Mouse (Mus musculus) left cerebral cortex, adult 8-10 months (tissue): ENCODE data around the gene Traip. TPM values are rescaled to one million over a fixed set of nuclear protein-coding genes. Genes with fewer than 3 reads are reported as not detected.
A peak's percentile ranks its signal among the peaks of the same experiment; 100 is the strongest.

Experiments
- DNase-seq, 2 experiments: peaks; one replicate each; pipeline ENCODE4 v3.0.0; 2022; ENCODE audit warnings: low spot score in 2 of 2
- total RNA-seq, 4 experiments: library from RNA; stranded (reverse); gene quantifications; 2 replicates each; pipeline ENCODE4 v1.2.4; 2022

The Traip gene
- total RNA-seq, 4 experiments from 2014 or later, result 8.6 to 11.9 (median 11.3) TPM

DNA sequence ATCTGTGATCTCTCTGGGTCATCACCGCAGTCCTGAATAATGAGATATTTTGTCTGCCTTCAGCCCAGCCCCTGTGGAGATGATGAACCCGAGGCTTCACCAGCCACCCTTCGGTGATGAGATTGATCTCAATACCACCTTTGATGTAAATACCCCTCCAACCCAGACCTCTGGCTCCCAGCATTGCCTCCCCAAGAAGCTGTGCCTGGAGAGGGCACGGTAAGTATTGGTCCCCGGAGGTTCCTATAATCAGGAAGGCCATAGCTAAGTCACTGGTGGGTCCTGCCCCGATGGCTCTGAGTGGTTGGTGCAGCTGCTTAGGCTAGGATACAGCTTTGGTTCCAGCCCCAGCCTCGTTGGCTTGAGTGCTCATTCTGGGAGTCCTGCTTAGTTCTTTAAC, 18.6 kb downstream of the Traip start:
- DNase-seq, result no peak

DNA sequence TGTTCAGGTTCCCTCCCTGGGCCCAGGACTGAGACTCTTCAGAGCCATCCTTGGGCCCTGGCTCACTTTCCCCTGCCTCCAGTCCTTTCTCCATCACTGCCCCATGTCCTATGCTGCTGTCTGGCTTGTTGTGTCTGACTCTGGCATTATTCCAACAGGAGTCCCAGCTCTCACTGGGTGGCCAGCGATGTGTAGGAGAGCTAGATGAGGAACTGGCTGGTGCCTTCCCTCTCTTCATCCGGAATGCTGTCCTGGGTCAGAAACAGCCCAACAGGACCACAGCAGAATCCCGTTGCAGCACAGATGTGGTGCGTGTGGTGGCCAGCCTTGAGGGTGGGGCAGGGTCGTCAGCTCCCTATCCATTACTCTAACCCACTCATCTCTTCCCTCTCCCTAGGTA, 20.4 kb downstream of the Traip start:
- no peak for DNase-seq

DNA sequence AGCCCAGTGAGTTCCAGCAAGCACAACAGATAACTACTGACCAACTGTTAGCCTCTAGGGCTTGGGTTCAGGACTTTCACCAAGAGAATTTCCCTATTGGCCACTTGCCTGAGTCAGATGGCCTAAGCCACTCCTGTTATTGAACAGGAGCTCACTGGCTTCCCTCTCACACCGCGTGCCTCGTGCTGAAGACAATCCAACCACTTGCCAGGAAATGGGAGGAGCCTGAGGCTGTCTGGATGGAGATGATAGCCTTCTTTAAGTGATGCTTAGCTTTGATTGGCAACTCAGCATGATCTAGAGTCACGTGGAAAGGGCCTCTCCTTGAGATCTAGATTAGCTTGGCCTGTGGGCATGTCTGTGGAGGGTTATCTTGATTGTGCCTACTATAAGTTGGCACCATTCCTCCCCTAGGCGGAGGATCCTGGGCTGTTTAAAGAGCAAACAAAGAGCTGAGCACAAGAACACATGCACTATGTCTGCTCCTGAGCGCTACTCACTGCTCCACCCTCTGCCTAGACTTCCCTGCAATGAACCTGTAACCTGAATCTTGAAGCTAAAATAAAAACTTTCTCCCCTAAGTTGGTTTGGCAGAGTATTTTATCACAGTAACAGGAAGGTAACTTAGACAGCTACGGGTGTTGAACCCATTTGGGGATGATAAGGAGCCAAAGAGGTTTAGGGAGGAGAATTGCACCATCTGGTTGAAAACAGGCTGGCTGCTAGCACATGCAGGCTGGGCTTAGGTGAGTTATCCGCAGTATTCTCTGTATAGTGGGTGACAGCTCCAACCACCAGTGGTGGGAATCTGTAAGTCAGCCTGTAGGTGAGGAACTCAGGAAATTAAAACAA, 22.0 kb downstream of the Traip start:
- DNase-seq, result no peak

DNA sequence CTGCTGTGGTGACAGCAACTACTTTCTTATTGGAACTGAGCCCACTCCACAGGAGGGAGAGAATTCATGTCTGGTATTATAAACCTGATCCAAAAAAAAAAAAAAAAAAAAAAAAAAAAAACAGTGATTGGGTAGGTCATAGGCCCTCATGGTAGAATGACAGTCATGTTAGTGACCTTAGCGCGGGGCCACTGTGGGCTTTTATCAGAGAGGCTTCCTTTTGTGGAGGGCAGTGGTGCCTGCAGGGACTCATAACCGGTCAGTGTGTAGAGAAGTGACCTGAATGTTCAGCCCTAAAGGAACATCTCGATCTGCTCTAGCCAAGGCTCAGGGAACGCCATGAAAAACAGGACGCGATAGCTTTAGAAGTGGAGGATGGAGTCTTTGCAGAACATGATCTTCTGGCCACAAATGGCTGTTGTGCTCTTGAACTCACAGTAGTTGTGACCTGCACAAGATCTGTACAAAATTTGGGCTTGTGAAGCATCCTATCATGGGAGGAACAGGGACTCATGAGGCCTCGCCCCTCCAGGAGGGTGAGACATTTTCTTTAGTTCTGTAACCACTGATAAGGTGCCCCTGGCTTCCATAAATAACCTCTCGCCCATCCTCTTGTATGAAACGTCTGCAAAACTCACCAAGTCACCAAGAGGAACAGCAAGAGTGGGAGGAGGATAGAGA, 24.7 kb downstream of the Traip start:
- DNase-seq, result no peak

DNA sequence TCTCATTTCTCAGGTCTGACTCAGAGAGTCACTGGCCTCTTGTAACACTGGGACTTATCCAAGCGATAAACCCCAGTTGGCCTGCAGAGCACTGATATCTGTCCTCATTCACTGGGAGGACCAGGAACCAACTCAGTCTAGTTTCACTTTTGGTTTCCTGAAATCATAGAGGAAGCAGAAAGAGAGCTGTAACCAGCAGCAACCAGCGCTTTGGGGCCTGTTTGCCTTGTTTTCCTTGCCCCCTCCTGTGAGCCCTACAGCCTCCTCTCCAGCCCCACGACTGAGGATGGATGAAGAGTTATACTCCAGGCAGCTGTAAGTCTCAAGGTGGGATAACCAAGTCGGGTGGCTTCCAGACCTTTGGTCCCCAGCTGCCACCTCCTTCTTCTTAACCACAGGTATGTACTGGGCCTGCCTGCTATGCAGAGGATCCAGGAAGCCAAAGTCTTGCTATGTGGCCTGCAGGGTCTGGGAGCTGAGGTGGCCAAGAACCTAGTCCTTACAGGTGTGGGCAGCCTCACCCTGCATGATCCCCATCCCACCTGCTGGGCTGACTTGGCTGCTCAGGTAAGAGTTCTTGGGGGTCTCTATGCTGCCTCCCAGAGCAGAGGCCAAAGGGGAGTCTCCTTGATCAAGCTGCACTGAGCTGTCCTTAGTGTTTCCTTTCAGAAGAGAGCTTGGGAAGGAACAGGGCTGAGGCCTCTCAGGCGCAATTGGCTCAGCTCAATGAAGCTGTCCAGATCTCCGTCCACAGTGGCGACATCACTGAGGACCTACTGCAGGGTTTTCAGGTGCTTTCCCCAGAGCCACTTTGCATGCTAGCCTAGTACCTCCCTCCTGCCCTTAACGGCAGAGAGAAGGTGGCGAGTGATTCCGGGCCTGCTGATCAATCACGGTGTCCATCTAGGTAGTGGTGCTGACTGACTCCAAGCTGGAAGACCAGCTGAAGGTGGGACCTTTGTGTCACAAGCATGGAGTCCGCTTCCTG, 25.8 kb downstream of the Traip start, which contains the start of gene Uba7:
TSS of gene Uba7 (plus strand) at position 107 of the 988 bp plus-strand sequence.
- no peak for DNase-seq

DNA sequence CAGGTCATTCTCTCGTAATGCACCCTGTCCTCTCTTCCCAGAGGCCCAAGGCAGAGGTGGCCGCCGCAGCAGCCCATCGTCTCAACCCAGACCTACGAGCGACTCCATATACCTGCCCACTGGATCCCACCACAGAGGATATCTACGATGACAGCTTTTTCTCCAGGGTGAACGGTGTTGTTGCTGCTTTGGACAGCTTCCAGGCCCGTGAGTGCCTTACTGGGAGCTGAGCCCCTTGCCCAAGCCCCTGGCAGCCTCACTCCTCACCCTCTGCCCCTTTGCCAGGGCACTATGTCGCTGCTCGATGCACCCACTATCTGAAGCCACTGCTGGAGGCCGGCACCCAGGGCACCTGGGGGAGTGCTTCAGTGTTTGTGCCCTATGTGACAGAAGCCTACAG, 28.9 kb downstream of the Traip start:
- no peak for DNase-seq

DNA sequence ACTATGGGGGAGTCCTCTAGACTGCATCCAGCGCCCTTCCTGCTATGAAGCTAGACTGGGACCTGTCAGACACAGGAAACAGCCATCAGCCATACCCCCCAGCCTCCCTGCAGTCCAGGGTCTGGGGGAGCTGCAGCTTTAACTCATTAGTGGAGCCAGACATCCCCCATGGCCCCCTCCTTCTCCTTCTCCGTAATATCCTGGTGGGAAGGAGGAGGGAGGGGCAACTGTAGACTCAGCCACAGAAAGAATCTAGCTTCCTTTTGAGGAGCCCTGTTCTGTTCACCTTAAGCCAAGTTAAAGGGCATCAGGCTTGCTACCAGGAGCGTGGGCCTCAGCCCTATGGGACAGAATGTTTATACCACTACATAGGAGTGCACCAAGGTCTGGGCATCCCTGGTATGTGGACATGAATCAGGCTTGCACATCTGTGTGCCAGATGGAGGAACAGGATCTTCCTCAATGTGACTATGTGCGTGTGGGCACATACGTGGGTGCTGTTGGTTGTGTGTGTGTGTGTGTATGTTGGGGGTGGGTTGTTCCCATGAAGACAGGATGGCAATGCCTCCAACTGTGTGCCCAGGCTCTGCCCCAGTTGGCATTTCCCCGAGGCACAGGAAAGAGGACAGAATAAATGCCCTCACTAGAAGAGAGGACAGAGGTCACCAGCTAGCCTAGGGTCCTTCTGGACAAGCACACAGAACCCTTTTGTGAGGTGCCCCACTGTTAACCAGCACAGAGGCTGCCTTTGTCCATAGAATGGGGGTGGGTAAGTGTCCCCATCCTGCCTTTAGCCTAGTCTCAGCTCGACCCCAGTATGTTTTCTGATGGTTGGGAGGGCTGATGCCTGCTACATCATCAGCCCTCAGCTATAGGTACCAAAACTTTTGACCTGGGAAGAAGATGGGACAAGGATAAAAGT, 32.0 kb downstream of the Traip start:
- peak in 1 of 2 experiments; percentile 68 for DNase-seq

DNA sequence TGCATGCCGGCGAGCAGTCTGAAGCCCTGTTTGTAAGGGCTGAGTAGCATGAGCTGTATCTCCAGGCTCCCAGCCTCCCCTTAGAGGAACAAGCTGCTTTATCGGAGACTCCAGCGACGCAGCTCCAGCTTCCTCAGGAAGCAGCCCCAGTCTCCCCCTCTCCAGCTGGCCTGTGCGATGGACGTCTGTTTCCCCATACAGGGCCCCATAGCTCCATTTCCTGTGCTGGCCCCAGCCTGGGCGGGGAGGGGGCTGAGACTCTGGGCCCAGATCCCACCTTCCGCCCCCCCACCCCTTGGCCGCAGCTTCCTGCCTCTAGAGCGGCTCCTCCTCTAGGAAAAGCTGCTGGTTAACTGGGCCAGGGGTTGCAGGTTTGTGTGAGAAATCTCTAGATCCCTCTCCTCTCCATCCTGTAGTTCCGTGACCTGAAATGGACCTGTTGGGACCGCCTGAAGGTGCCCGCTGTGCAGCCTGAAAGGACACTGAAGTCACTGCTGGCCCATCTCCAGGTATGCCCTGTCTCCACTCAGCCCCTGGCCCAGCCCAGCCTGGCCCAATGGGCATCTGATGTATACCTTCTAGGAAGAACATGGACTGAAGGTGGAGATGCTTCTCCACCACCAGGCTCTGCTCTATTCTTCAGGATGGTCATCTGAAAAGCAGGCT, 32.9 kb downstream of the Traip start, which contains the start of gene Gm20661:
TSS of gene Gm20661 (plus strand) at position 378 of the 666 bp plus-strand sequence.
- DNase-seq, result no peak

DNA sequence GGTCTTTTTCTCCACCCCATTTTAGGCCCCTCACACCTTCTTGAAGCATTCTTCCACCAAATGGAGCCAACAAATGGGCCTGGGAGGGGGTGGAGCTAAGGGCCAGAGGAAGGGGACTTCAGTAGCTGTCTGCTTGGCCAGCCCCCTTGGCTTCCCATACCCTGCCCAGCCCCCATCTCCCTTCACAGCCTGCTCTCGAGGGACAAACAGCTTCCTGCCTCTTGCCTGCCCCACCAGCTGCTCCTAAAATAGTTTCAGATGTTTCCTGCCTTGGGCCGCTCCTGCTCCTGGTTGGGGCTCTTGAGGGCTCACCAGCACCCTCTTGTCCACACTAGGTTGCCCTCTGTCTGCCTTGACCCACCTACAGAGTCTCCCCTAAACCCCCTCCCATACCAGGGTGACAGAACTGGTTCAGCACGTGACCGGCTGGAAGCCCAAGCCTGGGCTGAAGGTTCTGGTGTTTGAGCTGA, 33.5 kb downstream of the Traip start:
- peak in 1 of 2 experiments; percentile 40 for DNase-seq

DNA sequence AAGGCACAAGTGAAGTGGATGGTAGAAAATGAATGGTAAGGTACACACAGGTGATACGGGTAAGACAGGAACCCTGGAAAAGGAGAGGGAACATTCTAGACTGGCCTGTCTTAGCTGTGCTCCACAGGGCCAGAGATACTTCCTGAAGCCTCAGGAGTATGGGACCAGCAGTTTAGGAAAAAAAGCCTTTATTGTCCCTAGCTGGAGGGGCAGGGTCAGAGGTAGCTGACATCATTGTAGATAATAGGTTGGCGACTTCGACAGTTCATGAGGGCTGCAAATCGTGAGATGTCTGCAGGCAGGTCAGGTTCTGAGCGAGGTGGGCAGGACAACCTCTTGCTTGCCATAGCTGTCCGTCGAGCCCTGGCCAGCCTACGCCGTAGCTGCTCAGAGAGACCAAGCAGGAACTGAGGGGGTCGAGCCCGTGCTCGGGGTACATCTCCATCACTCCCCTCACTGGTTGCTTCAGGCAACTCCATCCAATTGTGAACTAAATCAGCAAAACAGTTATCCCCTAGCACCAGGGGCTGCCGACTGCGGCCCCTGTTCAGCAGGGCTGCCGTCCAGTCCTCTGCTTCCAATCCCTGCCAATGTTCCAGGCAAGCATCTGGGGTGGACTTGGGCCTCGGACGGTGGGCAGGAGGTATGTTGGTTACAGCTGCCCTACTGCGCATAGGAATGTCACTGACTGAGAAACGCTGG, 34.3 kb downstream of the Traip start:
- no peak for DNase-seq

DNA sequence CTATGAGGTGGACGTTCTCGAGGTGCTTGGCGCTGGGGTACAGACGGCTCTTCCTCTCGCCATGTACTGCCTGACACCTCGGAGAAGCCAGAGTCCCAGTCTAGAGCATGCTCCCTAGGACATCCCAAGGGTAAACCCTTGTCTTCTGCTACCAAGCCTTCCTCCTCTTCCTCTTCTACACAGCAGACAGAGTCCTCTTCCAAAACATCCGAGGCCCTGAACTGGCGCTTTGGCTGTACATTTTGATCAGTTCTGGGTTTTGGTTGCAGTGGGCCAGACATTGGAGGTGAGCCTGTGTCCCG, 34.8 kb downstream of the Traip start:
- DNase-seq, result no peak

DNA sequence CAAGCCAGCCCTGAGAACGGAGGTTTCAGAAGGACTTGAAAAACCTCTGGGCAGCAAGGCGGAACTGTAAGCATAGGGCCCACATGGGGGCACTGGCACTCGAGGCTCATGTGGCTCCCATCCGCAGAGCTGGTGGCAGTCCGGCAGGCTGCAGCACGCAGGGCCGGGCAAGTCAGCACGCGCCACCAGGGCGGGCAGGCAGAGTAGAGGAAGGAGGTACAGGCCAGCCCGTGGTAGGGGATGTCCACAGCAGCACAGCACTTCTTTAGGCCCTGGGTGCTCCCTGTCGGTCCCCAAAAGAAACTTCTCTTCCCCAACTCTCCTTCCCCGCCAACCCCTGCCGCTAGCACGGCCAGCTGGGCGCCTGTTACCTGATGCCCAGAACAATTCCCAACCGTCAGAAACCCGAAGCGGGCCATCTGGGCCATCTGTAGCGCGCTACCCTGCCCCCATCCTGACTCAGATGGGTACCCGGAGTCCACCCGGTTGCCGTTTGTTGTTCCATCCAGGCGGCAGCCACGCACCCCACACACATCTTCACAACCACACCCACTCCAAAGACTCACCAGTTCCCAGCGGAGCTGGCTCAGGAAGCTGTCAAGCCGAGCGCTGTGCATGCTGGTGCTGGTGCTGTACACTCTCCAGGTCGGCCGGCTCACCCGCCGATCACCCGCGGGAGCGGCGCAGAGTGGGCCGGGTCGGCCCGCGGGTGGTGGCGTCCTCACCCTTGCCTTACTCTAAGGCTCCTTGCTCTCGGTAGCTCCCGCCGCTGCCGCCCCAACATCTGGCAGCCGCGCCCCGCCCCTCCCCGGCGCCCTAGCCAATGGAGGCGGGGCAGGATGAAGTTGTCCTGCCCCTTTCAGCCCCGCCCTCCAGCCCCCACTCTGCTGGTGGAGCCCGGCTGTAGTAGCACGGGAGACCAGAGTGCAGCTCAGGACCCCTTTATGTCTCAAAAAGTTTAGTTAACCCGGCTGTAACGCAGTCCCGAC, 35.5 kb downstream of the Traip start, which contains the start of gene Inka1:
TSS of gene Inka1 (minus strand) at position 749 of the 989 bp plus-strand sequence.
- DNase-seq, result peak; percentile 55 to 86

DNA sequence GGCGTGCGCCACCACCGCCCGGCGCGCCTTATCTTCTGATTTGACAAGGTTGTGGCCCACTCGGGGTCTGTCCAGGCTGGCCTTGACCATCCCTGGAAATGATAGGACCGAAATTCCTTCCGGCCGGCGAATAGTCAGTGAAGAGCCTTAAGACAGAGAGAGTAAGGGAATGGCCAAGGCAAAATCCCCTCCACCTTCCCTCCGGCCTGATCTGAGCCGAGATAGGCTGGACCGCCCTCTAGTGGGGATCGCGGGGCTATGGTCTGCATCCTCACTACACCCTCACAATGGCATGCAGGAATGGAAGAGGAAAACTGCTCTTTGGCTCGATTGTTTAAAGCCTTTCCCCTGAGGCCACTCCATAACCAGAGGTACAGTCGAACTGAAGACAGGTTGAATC, 36.4 kb downstream of the Traip start:
- DNase-seq, result peak in 1 of 2 experiments; percentile 48

DNA sequence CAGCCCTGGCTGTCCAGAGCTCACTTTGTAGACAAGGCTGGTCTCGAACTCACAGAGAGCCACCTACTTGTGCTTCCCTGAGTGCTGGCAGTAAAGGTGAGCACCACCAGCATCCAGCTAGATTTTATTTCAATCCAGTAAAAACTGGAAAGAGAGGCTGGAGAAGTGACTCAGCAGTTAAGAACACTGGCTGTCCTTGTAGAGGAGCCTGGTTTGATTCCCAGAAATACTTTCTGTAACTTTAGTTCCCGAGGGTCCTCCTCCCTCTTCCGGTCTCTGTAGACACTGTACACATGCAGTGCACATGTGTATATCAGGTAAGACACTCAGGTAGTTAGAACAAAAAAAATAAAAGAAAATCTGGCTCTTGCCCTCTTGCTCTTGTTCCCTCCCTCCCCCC, 38.0 kb downstream of the Traip start:
- no peak for DNase-seq

DNA sequence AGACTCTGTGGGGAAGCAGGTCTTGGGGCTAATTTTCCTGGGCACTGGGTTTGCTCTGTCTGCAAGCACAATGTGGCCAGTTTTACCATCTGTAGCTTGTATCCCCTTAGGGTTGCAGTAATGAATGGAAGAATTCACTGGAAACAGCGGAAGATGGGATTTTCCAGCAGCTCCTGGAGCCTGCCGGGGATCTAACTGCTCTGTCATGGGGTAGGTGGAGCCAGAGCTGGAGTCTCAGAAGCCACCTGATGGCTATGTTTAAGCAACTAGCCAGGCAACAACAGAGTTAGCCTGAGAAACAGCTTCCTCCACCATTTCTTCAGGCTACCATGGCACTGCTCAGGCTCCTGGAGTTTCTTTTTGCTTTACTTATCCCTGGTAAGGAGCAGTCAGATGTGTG, 42.3 kb downstream of the Traip start, which contains the start of gene Cdhr4:
TSS of gene Cdhr4 (plus strand) at position 301 of the 400 bp plus-strand sequence.
- DNase-seq, result no peak

DNA sequence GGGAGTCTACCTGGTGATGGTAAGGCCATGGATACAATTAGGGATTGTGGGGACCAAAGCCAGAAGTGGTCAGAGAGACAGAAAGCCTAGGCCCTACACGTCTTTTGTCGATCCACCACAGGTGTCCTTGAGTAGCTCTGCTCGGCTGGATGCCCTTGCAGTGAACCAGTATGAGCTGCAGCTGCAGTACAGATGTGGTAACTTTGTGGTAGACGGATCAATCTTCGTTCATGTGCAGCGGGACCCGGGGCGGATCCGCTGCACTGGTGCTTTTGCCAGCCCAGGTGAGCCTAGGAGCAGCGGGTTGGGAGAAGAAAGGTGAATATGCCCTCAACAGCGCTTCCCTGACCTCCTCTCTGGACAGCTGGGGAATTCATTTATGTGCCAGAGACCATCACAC, 43.1 kb downstream of the Traip start:
- no peak for DNase-seq

DNA sequence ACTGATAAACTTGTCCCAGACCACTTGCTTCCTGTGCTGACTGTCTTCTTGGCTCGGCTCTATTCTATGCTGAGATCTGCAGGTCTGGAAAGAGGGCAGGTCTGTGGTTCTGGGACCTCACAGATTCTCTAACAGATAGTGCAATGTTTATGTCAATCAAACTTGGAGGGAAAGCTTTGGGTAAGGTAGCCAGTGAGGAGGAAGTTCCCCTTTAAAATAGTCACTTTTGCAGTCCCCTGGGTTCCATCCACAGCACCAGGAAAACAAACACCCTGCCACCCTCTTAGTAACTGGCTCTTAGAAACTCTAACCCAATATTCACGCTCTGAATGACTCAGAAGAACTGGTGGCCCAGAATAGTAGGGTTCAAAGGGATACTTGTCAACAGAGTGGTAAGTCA, 44.5 kb downstream of the Traip start:
- no peak for DNase-seq

DNA sequence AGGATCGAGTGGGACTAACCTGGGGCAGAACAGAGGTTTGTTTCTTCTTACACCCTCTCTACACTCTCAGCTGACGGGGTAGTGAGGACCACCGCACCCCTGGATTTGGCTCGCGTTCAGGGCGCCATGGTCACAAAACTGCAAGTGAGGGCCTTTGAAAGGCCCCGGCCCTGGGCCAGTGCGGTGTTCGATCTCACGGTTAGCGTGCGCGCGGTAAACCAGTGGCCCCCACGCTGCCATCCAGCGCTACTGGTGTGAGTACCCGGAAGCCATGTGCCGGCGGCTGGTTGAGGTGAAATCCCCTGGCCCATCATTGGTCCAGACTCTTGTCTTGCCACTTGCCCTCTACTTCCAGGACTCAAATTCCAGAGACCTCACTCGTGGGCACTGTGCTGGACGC, 45.6 kb downstream of the Traip start:
- no peak for DNase-seq
